Mouse (Mus musculus) liver, adult 2 months (tissue): ENCODE data around the gene Atp9a. TPM values are rescaled to one million over a fixed set of nuclear protein-coding genes. Genes with fewer than 3 reads are reported as not detected.
A peak's percentile ranks its signal among the peaks of the same experiment; 100 is the strongest.

Source experiments
- DNase-seq: peaks from one replicate; pipeline ENCODE4 v3.0.0-alpha.2; 2011; ENCODE audit warnings: low read depth, low spot score; ENCODE audit errors: extremely low read depth
- H3K27ac ChIP-seq: fragments of 200-500 bp; replicated peaks from 2 replicates; pipeline ENCODE4 v1.5.1; 2012; ENCODE audit warnings: low read depth, mild to moderate bottlenecking, control low read depth, inconsistent platforms, low read length; ENCODE audit not compliant: insufficient read depth
- H3K27me3 ChIP-seq: fragments of 200-500 bp; 2 replicates; pipeline ENCODE4 v1.6.1; 2012; ENCODE audit warnings: mild to moderate bottlenecking, moderate library complexity, low read length, inconsistent platforms; ENCODE audit not compliant: control insufficient read depth, insufficient read depth
- H3K36me3 ChIP-seq: fragments of 200-500 bp; 2 replicates; pipeline ENCODE4 v1.6.1; 2012; ENCODE audit warnings: low read length, inconsistent platforms; ENCODE audit not compliant: control insufficient read depth, insufficient read depth
- H3K4me1 ChIP-seq: fragments of 200-500 bp; 2 replicates; pipeline ENCODE4 v1.6.1; 2011; ENCODE audit warnings: low read length; ENCODE audit not compliant: control insufficient read depth, insufficient read depth
- H3K4me3 ChIP-seq: fragments of 200-500 bp; 2 replicates; pipeline ENCODE4 v1.5.1; 2011; ENCODE audit warnings: low read depth, mild to moderate bottlenecking, control low read depth, low read length, moderate library complexity; ENCODE audit not compliant: insufficient read depth
- H3K79me2 ChIP-seq: fragments of 200-500 bp; 2 replicates; pipeline ENCODE4 v1.6.1; 2012; ENCODE audit warnings: inconsistent platforms, mild to moderate bottlenecking, low read length, moderate library complexity; ENCODE audit not compliant: control insufficient read depth, insufficient read depth
- H3K9ac ChIP-seq: fragments of 200-500 bp; 2 replicates; pipeline ENCODE4 v1.6.1; 2012; ENCODE audit warnings: low read depth, mild to moderate bottlenecking, control low read depth, inconsistent platforms, low read length
- CTCF ChIP-seq: fragments of 200-500 bp; IDR thresholded peaks from 2 replicates; pipeline ENCODE4 v1.5.1; 2011; ENCODE audit warnings: low read depth, low read length, control low read depth
- POLR2A ChIP-seq: fragments of 200-500 bp; IDR thresholded peaks from 2 replicates; pipeline ENCODE4 v1.6.1; 2011; ENCODE audit warnings: low read length, control low read depth; ENCODE audit not compliant: insufficient read depth; ENCODE audit errors: extremely low read depth
- whole genome bisulfite sequencing: fragments of 180-500 bp; shearing (Covaris S2); methylation state at CpG from one replicate; pipeline ENCODE4 v1.1.7; 2018; 5-methylcytosine and 5-hydroxymethylcytosine counted together
- polyA plus RNA-seq: library from polyadenylated mRNA; depleted of rRNA; stranded (reverse); fragments of >200 nt; gene quantifications from 2 replicates; pipeline ENCODE4 v1.2.3, GENCODE M21; 2012; rRNA removed
- total RNA-seq: library from RNA; depleted of rRNA; stranded (reverse); fragments of >200 nt; gene quantifications from 2 replicates; pipeline ENCODE4 v1.2.3, GENCODE M21; 2014; rRNA removed

The Atp9a gene
- 28.9 and 33.7 TPM in 2 replicates for total RNA-seq
- polyA plus RNA-seq, result 43.3 and 49.3 TPM in 2 replicates

DNA sequence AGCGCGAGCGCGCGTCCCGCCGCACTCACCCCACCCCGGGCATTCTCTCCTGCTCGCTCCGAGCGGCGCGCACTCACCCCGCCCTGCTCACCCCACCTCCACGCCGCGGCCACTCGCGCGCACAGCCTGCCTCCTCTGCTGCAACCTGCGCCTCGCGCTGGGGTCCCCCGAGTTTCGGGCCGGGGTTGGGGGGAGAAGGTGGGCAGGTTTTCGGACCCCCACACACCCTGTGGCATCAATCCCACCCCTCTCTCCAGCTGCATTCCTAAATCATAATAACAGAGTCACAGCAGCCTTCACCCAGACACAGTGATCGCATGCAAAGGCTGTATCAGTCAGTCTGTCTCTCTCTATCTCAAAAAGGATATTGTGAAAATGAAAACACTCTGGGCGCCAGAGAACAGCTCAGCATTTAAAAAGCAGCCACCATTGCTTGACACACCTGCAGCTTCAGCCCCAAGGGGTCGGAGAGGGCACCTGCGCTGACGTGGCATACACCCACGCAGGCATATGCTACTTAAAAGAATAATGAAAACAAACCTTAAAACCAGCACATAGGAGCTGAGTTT lies at the start of gene Atp9a:
Gene Atp9a (minus strand): TSS at position 351 of the 569 bp plus-strand sequence.
- Histone ChIP-seq H3K4me1 (peaks cover 6% of the 10 kb centered on the region), H3K36me3 (no peaks in the 10 kb centered on the region), H3K79me2 (no peaks in the 10 kb centered on the region; the same call in 1 of the 2 replicates), H3K9ac (peak within 1 kb of the TSS; percentile 94), H3K27me3 (no peaks in the 10 kb centered on the region), H3K27ac (peak within 1 kb of the TSS; percentile 77), H3K4me3 (peak within 1 kb of the TSS; percentile 86)
- TF ChIP-seq POLR2A, result no peak
- no peak for TF ChIP-seq CTCF
- no peak for DNase-seq
- 5% methylated on average over 30 of the region's 33 CpGs for WGBS

DNA sequence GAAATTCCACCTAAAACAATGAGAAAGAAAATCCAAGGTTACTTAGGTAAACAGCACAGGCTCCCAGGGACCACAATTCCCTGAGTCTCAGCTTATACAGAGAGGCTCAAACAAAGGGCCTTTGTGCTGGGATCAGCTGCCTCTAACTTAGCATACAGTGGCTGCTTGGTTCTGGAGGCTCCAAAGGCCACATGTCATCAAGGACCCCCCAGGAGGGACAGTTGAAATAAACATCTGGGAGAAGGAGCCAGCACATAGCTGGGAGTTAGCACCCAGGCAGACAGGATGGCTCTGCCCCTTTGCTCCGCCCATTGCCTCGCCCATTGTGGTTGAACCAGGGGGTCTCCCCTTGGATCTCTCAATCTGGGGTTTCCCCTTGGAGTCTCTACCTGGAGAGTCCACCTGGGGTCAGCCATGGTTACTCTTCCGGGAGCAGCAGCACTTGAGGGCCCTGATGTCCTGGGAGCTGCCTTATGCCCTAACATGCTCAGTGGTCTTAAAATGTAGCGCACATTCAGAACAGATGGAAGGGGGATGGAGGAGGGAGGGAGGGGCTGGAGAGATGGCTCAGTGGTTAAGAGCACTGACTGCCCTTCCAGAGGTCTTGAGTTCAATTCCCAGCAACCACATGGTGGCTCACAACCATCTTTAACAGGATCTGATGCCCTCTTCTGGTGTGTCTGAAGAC lies 49.0 kb upstream of the Atp9a start:
- Histone ChIP-seq H3K4me3 (no peak overlapping the region), H3K36me3 (no peaks in the 10 kb centered on the region), H3K9ac (no peak overlapping the region), H3K27me3 (no peaks in the 10 kb centered on the region), H3K79me2 (no peaks in the 10 kb centered on the region), H3K27ac (no peak overlapping the region), H3K4me1 (no peaks in the 10 kb centered on the region)
- no peak for DNase-seq
- no peak for TF ChIP-seq POLR2A
- no peak for TF ChIP-seq CTCF
- WGBS, result 77% methylated on average over 4 of the region's 4 CpGs

- H3K4me1 ChIP-seq, result no peaks in the 10 kb centered on the region
- no peak overlapping the region for H3K9ac ChIP-seq
- H3K27ac ChIP-seq, result no peak overlapping the region
- DNase-seq, result no peak
- H3K27me3 ChIP-seq, result no peaks in the 10 kb centered on the region
- H3K36me3 ChIP-seq, result no peaks in the 10 kb centered on the region
- no peaks in the 10 kb centered on the region for H3K79me2 ChIP-seq
- 93% methylated on average over 9 of the region's 9 CpGs for WGBS
- no peak overlapping the region for H3K4me3 ChIP-seq
- TF ChIP-seq CTCF (no peak), POLR2A (no peak)
Measured at GRCm38 (mm10) chr2:168786174-168786573, 44.0 kb upstream of the Atp9a start.

- TF ChIP-seq CTCF, result no peak
- no peak for TF ChIP-seq POLR2A
- 0 out of 2 replicates have a peak, but pooled peaks cover 3% of the 10 kb centered on the region for H3K27me3 ChIP-seq
- WGBS, result 70% methylated on average over 9 of the region's 9 CpGs
- no peaks in the 10 kb centered on the region for H3K4me1 ChIP-seq
- no peaks in the 10 kb centered on the region for H3K79me2 ChIP-seq
- no peaks in the 10 kb centered on the region for H3K36me3 ChIP-seq
- H3K27ac ChIP-seq, result no peak overlapping the region
- no peak for DNase-seq
- H3K9ac ChIP-seq, result no peak overlapping the region
- H3K4me3 ChIP-seq, result no peak overlapping the region
Measured at GRCm38 (mm10) chr2:168780596-168780995, 38.4 kb upstream of the Atp9a start.

GRCm38 (mm10) chr2:168780024-168780423 lies 37.8 kb upstream of the Atp9a start:
- no peak overlapping the region for H3K9ac ChIP-seq
- TF ChIP-seq POLR2A (no peak), CTCF (no peak)
- 0 out of 2 replicates have a peak, but pooled peaks cover 3% of the 10 kb centered on the region for H3K27me3 ChIP-seq
- no peak for DNase-seq
- H3K27ac ChIP-seq, result no peak overlapping the region
- H3K79me2 ChIP-seq, result no peaks in the 10 kb centered on the region
- H3K36me3 ChIP-seq, result no peaks in the 10 kb centered on the region
- H3K4me1 ChIP-seq, result no peaks in the 10 kb centered on the region
- WGBS, result 17% methylated on average over 9 of the region's 9 CpGs
- no peak overlapping the region for H3K4me3 ChIP-seq

- no peaks in the 10 kb centered on the region for H3K79me2 ChIP-seq
- TF ChIP-seq POLR2A (no peak), CTCF (no peak)
- H3K27ac ChIP-seq, result no peak overlapping the region
Measured at GRCm38 (mm10) chr2:168777481-168777880, 35.3 kb upstream of the Atp9a start.

More at GRCm38 (mm10) chr2:168777481-168777880, 35.3 kb upstream of the Atp9a start:
- no peaks in the 10 kb centered on the region for H3K36me3 ChIP-seq
- no peak overlapping the region for H3K9ac ChIP-seq
- H3K27me3 ChIP-seq, result 0 out of 2 replicates have a peak, but pooled peaks cover 3% of the 10 kb centered on the region
- no peak overlapping the region for H3K4me3 ChIP-seq
- H3K4me1 ChIP-seq, result no peaks in the 10 kb centered on the region
- no peak for DNase-seq
